Mouse (Mus musculus) telencephalon, adult 2 months (tissue): Measurements from ENCODE around the gene Ptprn2.

Source experiments
- DNase-seq: peaks from one replicate; pipeline ENCODE4 v3.0.0-alpha.2; 2011; ENCODE audit warnings: low read depth, low spot score

The Ptprn2 gene

DNA sequence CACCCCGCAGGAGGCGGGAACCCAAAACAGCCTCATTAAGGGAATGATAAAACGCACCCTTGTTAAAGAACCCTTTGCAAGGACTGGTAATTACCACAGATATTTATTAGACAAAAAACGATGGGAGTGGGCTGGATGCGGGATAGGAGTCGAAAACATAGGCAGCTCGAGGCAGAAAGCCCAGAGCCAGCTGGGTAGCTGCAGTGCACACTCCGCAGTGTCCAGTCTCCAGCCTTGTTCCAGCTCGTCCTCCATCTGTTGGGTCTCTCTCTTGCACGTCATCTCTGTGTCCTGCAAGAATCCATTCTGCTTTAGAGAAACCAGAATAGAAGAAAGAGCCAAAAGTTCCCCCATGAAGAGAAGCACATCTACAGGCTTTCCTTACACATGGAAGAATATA lies 564.3 kb downstream of the Ptprn2 start:
- DNase-seq: no peak

GRCm38 (mm10) chr12:117053223-117053850 lies 567.8 kb downstream of the Ptprn2 start:
- DNase-seq: no peak

DNA sequence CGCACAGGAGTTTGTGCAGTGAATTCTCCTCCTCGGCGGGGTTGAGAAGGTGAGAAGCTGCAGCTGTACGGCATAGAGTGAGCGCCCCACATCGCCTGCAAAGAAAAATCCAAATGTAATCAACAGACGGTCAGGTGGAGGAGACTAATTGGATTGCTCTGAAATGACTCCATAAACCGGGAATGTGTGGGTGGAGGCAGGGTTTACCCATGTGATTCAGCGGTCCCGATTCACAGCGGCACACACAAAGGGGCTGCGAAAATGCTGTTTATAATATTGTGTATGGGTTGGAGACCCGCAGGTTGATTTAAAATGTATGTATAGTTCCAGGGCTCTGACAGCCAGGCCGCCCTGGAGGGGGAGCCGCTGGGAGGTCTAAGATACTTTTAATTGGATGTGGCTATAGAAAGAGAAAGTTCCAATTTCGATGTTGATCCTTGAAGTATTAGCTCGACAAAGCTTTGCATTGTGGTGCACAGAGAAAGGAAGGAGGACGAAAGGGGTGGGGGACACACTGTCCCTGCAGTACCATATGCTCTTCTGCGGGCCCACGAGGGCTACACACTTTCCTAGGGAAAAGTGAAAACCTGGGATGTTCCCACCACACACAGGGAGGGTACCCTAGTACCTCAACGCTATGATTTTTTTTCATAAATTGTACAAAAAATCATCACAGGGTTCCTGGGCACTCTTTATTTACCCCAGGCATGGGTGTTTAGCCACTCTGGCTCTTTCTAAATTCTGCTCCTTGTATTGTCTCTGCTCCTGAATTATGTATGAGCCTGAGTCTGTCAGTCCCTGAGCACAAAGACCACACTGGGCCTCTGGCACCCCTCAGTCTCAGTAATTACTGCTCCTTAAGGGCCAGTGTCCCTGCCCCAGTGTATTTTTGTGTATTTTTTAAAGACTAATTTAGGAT lies 568.6 kb downstream of the Ptprn2 start:
- peak; percentile 35 for DNase-seq

DNA sequence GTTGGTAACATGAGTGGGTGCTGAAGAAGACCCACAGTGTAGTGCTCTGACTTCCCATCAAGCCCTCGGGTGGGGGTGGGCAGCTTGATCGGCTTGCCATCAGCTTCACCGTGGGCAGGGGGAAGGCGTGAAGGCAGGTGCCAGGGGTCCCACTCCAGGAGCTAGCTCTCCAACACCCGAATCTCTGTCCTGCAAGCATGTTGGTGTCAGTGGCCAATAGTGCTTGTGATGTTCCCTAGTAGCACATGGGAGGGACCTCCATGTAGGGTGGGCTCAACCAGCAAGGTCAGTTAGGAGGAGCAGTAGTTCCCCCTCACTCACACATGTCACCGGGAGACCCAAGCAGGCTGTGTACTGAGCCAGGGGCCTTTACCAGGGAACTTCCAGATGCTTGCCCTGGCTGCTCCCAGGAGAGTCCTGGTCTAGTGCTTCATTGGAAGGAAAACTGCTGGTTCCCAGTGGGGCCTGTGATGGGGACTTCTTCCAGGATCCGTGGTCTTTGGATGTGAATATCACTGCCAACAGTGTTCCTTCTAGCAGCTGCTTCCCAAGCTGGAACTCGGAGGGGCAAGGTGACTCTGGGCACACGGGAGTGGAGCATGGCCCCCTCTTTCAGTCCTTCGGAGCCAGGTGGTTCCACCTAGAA lies 569.5 kb downstream of the Ptprn2 start:
- no peak for DNase-seq

DNA sequence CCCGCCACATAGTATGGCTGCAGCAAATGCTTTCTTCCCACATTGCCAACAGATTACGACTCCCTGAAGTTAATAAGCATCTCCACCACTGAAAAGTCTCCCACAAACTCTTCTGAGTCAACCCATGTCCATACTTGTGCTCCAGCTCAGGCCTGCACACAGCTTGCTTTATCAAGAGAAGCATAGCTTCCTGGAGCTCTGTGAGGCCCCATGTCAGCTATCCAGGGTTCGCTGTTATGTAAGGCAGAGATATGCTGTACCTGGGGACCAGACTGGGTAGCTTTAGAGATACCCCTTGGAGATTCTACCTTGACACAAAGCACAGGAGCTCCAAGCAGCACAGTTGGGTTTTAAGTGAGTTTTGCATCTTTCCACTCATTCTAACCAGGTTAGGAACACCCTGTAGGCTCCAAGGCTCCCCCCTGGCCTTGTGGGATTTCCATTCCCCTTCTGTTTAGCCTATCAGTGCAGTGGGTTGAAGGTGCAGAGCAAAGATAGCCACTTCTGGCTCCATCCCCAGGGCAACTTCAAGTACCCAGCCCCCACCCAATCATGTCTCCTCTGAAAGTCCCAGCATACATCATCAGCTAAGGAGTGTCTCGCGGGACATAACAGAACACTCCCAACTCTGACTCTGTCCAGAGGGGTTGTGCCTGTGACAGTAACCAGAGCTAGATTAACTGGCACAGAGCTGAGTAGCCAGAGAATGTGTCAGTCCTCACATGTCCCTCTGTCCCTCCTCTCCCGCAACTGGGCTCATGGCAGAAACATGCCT lies 572.9 kb downstream of the Ptprn2 start:
- no peak for DNase-seq

GRCm38 (mm10) chr12:117058975-117059374 lies 573.5 kb downstream of the Ptprn2 start:
- no peak for DNase-seq

DNA sequence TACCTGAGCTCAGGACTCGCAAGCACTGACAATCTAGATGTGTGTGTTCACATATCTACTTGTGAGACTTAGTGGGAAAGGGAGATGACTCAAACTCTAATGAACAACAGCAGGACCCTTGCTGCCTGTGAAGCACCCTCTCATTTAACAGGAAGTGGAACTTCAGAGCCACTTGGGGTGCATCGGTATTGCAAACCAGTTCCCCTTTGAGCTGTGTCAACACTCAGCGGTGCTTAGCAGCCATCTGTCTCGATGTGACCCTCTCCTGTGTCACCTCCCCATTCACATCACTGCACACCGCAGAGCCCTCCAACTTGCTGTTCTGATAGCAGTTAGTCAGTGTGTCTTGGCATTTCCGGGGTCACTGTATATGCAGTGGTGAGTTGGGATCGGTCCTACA lies 592.1 kb downstream of the Ptprn2 start:
- no peak for DNase-seq

DNA sequence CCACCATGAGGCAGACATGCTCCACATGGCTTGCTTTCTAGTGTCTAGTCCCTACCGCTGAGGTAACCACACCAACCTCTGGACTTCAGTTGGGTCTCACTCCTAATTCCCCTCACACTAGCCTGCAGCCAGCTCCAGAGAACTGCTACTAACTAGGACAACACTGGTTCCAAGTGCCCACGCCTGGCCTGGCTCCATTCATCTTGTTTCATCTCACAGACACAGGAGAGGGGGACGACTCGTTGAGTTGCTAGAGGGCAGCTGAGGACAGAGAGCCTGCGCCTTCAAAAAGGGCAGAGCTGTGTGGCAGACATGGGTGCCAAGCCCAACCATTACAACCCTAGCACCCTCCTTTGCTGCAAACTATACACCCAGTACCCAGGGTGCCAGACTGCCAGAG lies 593.4 kb downstream of the Ptprn2 start:
- peak; percentile 54 for DNase-seq

GRCm38 (mm10) chr12:117079724-117080123 lies 594.2 kb downstream of the Ptprn2 start:
- DNase-seq: peak; percentile 22

GRCm38 (mm10) chr12:117083856-117084701 lies 598.6 kb downstream of the Ptprn2 start:
- no peak for DNase-seq

GRCm38 (mm10) chr12:117084702-117085409 lies 599.3 kb downstream of the Ptprn2 start:
- DNase-seq: no peak

DNA sequence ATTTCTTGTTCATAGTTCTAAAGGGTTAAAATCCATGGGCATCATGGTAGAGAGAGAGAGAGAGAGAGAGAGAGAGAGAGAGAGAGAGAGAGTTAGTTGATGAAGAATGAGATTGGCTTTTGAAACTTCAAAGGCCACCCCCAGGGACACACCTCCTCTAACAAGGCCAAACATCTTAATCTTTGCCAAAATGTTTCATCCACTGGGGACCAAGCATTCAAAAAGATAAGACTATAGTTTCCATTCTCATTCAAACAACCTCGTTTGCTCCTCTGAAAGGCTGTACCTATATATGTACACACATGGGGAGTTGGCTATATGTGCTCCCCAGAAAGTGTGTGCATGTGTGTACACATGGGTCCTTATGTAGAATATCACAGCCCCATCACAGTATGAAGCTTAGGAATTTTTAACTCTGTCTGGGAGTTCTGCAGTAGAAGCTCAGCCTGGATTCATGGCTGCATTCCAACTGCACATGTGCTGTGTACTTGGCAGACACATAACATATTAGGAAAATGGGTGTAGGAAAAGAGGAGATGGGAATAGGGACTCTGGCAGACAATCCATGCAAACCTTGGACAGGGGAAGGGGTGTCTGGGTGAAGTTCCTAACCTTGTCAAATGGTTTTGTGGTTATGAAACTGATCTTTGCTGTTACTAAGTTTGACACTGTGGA lies 600.3 kb downstream of the Ptprn2 start:
- DNase-seq: no peak

DNA sequence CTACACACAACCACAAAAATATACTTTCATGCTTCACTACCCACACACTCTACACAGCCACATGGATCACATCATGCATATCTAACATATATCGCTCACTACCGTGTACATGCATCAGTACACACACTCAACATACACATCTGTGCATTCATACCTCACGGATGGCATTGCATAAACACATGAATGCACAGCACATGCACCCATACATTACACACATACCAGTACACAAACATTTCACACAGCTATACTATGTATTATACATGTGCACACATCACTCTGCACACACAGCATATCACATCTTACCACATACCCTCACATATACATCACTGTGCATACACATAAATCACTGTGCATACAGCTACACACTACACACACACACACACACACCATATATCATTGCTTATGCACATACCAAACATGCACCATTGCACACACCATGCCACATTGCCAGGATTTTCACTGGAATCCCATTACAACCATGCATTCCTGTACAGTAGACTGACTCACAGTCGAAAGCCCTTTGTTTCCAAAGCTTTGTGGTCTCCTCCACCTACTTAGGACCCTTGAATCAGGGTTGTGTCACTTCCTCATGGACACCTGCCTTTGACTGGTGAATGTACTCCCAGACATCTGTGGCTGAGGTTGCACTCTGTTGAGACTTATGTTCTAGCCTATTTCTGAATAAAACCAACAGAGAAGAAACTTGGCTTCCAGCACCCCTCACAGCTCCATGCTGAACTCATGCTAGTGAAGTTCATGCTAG lies 607.0 kb downstream of the Ptprn2 start:
- DNase-seq: no peak

DNA sequence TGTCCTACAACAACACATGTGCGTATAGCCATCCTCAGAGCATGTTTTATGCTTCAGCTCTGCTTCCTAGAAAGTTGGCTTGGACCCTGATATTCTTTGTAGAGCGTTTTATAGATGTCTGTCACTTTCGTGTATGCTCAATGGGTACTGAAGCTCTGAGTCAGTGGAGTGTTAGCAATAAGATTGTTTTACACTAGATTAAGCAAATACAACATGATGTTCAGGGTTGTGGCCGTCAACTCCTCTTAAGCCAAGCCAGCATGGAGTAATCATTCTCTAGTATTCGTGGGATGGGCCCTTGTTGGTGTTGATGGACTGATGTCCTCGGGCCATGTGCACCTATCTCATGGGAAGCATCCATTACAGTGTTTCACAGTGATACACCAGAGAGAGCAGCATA lies 610.4 kb downstream of the Ptprn2 start:
- DNase-seq: no peak

GRCm38 (mm10) chr12:117098295-117098694 lies 612.8 kb downstream of the Ptprn2 start:
- no peak for DNase-seq

GRCm38 (mm10) chr12:117106696-117107095 lies 621.2 kb downstream of the Ptprn2 start:
- DNase-seq: no peak

GRCm38 (mm10) chr12:117107143-117107616 lies 621.7 kb downstream of the Ptprn2 start:
- peak; percentile 31 for DNase-seq

GRCm38 (mm10) chr12:117115254-117115865 lies 629.8 kb downstream of the Ptprn2 start:
- DNase-seq: no peak
